Mouse (Mus musculus) cerebellum, adult 2 months (tissue): ENCODE measurements around the gene Prmt8. TPM values are rescaled to one million over a fixed set of nuclear protein-coding genes. Genes with fewer than 3 reads are reported as not detected.

ENCODE experiments used
- DNase-seq, 2 experiments: peaks; one replicate each; pipeline ENCODE4 v3.0.0; 2021
- H3K27ac ChIP-seq: fragments of 200-500 bp; 2 replicates; pipeline ENCODE4 v1.5.1; 2012; ENCODE audit warnings: low read length, control low read depth, inconsistent platforms; ENCODE audit not compliant: insufficient read depth
- H3K27me3 ChIP-seq: fragments of 200-500 bp; 2 replicates; pipeline ENCODE4 v1.6.1; 2012; ENCODE audit warnings: inconsistent platforms, mild to moderate bottlenecking, low read length, moderate library complexity; ENCODE audit not compliant: control insufficient read depth, insufficient read depth
- H3K4me1 ChIP-seq: fragments of 200-500 bp; 2 replicates; pipeline ENCODE4 v1.6.1; 2011; ENCODE audit warnings: low read length; ENCODE audit not compliant: control insufficient read depth, insufficient read depth
- H3K4me3 ChIP-seq: fragments of 200-500 bp; replicated peaks from 2 replicates; pipeline ENCODE3; 2011; ENCODE audit warnings: mild to moderate bottlenecking, low read depth, low read length, control low read depth; ENCODE audit not compliant: insufficient read depth
- CTCF ChIP-seq: fragments of 200-500 bp; IDR thresholded peaks from 2 replicates; pipeline ENCODE4 v1.5.1; 2011; ENCODE audit warnings: low read depth, mild to moderate bottlenecking, control low read depth, low read length, moderate library complexity, borderline replicate concordance; ENCODE audit not compliant: insufficient read depth
- POLR2A ChIP-seq: fragments of 200-500 bp; IDR thresholded peaks from 2 replicates; pipeline ENCODE4 v1.6.1; 2011; ENCODE audit warnings: low read length, control low read depth, borderline replicate concordance; ENCODE audit not compliant: insufficient read depth
- WGBS: fragments of 180-500 bp; shearing (Covaris S2); methylation state at CpG from one replicate; pipeline ENCODE4 v1.1.7; 2018; 5-methylcytosine and 5-hydroxymethylcytosine counted together
- polyA plus RNA-seq: library from polyadenylated mRNA; depleted of rRNA; stranded (reverse); fragments of >200 nt; gene quantifications from 2 replicates; pipeline ENCODE4 v1.2.3, GENCODE M21; 2012; rRNA removed

Prmt8 gene
- polyA plus RNA-seq, 1 experiment: 49.0 TPM

DNA sequence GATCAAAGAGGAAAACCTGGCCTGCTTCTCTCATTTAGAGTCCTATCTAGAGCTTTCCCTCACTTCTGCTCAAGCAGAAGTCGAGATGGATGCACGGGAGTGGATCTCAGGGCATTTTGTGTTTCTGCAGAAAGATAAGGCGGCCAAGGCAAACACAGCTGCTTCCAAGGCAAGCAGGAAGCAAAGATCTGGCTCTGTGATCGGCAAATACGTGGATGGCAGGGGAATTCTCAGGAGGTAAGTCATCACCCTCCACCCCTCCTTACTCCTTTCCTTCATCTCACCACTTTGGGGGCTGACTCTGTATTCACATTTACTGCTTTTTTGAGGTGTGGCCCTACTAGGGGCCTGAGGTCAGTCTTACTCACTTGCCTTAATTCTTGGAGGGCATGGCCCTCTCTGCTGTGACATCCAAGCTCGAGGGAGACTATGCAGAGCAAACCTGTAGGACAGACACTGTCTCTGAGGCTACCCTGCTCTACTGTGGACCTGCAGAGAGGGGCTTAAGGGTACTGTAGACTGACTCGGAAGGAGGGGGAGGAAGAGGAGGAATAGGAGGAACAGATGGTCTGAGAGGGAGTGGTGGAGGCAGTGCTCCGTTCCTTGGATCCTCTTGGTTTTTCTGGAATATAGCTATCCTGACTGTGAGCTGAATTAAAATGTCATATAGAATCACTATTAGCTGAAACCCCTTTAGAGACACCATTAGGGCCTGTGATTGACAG is 128.0 kb downstream of the Prmt8 start:
- Histone ChIP-seq H3K4me1 (no peaks in the 10 kb centered on the region), H3K27ac (no peak overlapping the region), H3K27me3 (no peaks in the 10 kb centered on the region), H3K4me3 (no peak overlapping the region)
- WGBS: 72% methylated on average over 8 of the region's 8 CpGs
- no peak for TF ChIP-seq POLR2A
- TF ChIP-seq CTCF: no peak
- DNase-seq: no peak

Other genes with a start within 250 kb of the Prmt8 start
- 0.62 and 0.63 TPM in 2 replicates for gene Cracr2a, start 208.1 kb downstream of the Prmt8 start, polyA plus RNA-seq
- 8.3 and 9.5 TPM in 2 replicates for gene Tspan11, start 118.1 kb upstream of the Prmt8 start, polyA plus RNA-seq